Comparison of ENCODE assay signal across 12 mouse cellular contexts in genomic region chr14:17859790-17860385, GRCm38 (mm10).
A peak's percentile ranks its signal among the peaks of the same experiment; 100 is the strongest.
DNase-seq lines count a peak whose midpoint lies in the region; ATAC-seq lines count a peak whose summit lies in the region.
"Had no signal": no experiment of that assay in that cellular context is flagged by ENCODE, and none has a peak within 500 bp of the region (broad histone marks: within the 10 kb centered on the region; RNA-seq: fewer than 3 reads in every experiment).

No protein-coding gene starts in this region.

- H3K4me1 ChIP-seq in kidney, embryonic 15.5 days: no peaks in the 10 kb centered on the region
- no peaks in the 10 kb centered on the region for H3K4me1 ChIP-seq in neural tube, embryonic 15.5 days

- H3K9ac ChIP-seq in kidney, embryonic 15.5 days: no peak overlapping the region
- H3K9ac ChIP-seq in neural tube, embryonic 15.5 days (replicated peaks): no peak overlapping the region
- H3K9ac ChIP-seq: lung, embryonic 14.5 days had no signal

- no peaks in the 10 kb centered on the region for H3K36me3 ChIP-seq in kidney, embryonic 15.5 days
- no peaks in the 10 kb centered on the region for H3K36me3 ChIP-seq in neural tube, embryonic 15.5 days

- H3K27ac ChIP-seq in kidney, embryonic 15.5 days: no peak overlapping the region
- no peak overlapping the region for H3K27ac ChIP-seq in neural tube, embryonic 15.5 days (replicated peaks)
- H3K27ac ChIP-seq: stomach, postnatal 0 days had no signal

- WGBS in kidney, embryonic 15.5 days: 67% methylated on average over 5 of the region's 5 CpGs
- WGBS in neural tube, embryonic 15.5 days: 72% methylated on average over 5 of the region's 5 CpGs

- ATAC-seq in kidney, embryonic 15.5 days (replicated peaks; ENCODE audit: low FRiP score): no peak
- no peak for ATAC-seq in neural tube, embryonic 15.5 days (ENCODE audit: low FRiP score)
- ATAC-seq: Patski had no signal

- DNase-seq in kidney, adult 8-10 months: peak; percentile 38 to 67
- peak; percentile 53 for DNase-seq in adrenal gland, adult 8-10 months
- peak; percentile 66 to 74 for DNase-seq in adrenal gland, postnatal 36 days
- DNase-seq in cerebellum, postnatal 14 days: peak; percentile 88
- DNase-seq in urinary bladder, postnatal 10 days (ENCODE audit: low spot score): no peak
- DNase-seq: layer of hippocampus, postnatal 36 days; lung, embryonic 14.5 days had no signal

- no peak overlapping the region for H3K4me3 ChIP-seq in kidney, embryonic 15.5 days (replicated peaks)
- H3K4me3 ChIP-seq in neural tube, embryonic 15.5 days (replicated peaks): no peak overlapping the region

- H3K27me3 ChIP-seq in kidney, embryonic 15.5 days: no peaks in the 10 kb centered on the region
- H3K27me3 ChIP-seq in neural tube, embryonic 15.5 days (replicated peaks): no peaks in the 10 kb centered on the region
- H3K27me3 ChIP-seq: CH12.LX, Patski had no signal

- H3K9me3 ChIP-seq in kidney, embryonic 15.5 days (replicated peaks): no peaks in the 10 kb centered on the region
- no peaks in the 10 kb centered on the region for H3K9me3 ChIP-seq in neural tube, embryonic 15.5 days (replicated peaks)

- no peak overlapping the region for H3K4me2 ChIP-seq in kidney, embryonic 15.5 days
- H3K4me2 ChIP-seq in neural tube, embryonic 15.5 days: no peak overlapping the region
- H3K4me2 ChIP-seq: lung, embryonic 14.5 days had no signal
